Mouse (Mus musculus): ENCODE measurements around the gene Rps5.

DNA sequence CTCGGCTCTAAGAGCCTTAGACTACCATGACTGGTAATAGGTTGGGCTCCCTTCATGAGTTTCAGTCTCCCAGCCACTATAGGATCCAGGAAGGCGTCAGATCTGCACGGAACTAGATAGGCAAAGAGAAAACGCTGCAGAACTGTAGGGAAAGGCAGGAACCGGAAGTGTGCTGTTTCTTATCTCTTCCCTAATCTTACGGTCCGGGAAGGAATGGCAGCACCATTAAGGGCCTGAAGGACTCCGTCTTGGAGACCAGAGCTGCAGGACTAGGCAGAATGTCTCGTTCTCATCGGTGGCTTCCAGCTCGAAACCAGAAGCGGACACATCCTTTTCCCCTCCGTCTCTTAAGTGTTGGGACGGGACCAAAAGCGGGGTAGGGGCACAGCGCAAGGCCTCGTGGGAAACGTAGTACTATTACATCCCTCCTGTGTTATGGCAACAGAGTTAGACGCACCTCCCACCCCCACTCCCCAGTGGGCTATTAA is 11.9 kb upstream of the Rps5 start:
- TF ChIP-seq EP300 (IDR thresholded peaks at IDR 0.05) = no peak
- TF ChIP-seq CTCF (IDR thresholded peaks at IDR 0.05) = no peak

All from lung, postnatal 0 days (tissue).